ENCODE assay signal across 26 mouse cellular contexts in the genomic region with DNA sequence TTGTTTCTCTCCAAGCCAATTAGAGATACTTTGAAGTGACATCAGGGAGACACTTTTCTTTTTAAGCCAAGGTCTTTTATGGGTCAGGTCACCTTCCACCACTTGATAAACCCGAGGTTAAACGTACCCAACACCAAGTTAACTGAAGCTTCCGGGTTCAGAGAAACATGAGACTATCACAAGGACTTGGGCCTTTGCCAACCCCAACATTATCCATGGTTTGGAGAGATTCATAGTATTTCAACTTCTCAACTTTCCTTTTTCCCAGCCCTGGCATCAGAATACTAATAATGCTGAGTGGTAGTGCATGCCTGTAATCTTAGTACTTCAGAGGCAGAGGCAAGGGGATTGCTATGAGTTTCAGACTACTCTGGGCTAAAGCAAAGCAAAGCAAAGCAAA. TPM values are rescaled to one million over a fixed set of nuclear protein-coding genes. Genes with fewer than 3 reads are reported as not detected.
DNase-seq lines count a peak whose midpoint lies in the region; ATAC-seq and TF ChIP-seq lines count a peak whose summit lies in the region.
"Had no signal": no experiment of that assay in that cellular context is flagged by ENCODE, and none has a peak within 500 bp of the region (broad histone marks: within the 10 kb centered on the region; RNA-seq: fewer than 3 reads in every experiment).

No protein-coding gene starts in this region.

- no peak overlapping the region for H3K4me2 ChIP-seq in lung, embryonic 14.5 days
- no peak overlapping the region for H3K4me2 ChIP-seq in forebrain, embryonic 14.5 days (ENCODE audit: low read length)
- H3K4me2 ChIP-seq: forebrain, embryonic 15.5 days; heart, embryonic 12.5 days; hindbrain, embryonic 13.5 days; midbrain, embryonic 11.5 days; stomach, embryonic 15.5 days had no signal

- WGBS in lung, embryonic 14.5 days, result 53% methylated on average over 3 of the region's 3 CpGs
- 86% methylated on average over 3 of the region's 3 CpGs for WGBS in forebrain, embryonic 14.5 days

- no peak for TF ChIP-seq EP300 in MEL (IDR thresholded peaks at IDR 0.05; ENCODE audit: low read depth in 1 of 2, low read length in 2 of 2)

- peak; percentile 5 for DNase-seq in kidney, adult 9 months
- DNase-seq in kidney, adult 8-10 months, result no peak
- peak; percentile 46 for DNase-seq in lung, embryonic 14.5 days
- DNase-seq in lung, adult 18-20 months, result no peak
- peak; percentile 23 for DNase-seq in 3T3-L1 (ENCODE audit: low read depth, low spot score)
- peak; percentile 9 for DNase-seq in MEL (ENCODE audit: low read depth, low spot score)
- DNase-seq in forebrain, embryonic 14.5 days (ENCODE audit: low spot score), result no peak
- DNase-seq: cerebellum, adult 8-10 months; cerebellum, postnatal 25 days; heart, adult 2 months; heart, postnatal 4 days; kidney, adult 18-20 months; lung, postnatal 14 days; right cerebral cortex, postnatal 25 days; thymus, adult 18-20 months had no signal

- no peaks in the 10 kb centered on the region for H3K79me2 ChIP-seq in MEL (ENCODE audit: control insufficient read depth, insufficient read depth, low read length, poor library complexity)

- no peaks in the 10 kb centered on the region for H3K9me3 ChIP-seq in lung, embryonic 14.5 days (ENCODE audit: low read depth, low read length)
- H3K9me3 ChIP-seq in MEL (replicated peaks; ENCODE audit: insufficient read depth, low read length), result no peaks in the 10 kb centered on the region
- H3K9me3 ChIP-seq in forebrain, embryonic 14.5 days (replicated peaks; ENCODE audit: control insufficient read depth, low read length), result no peaks in the 10 kb centered on the region
- H3K9me3 ChIP-seq: forebrain, embryonic 15.5 days; heart, embryonic 12.5 days; hindbrain, embryonic 13.5 days; stomach, embryonic 15.5 days had no signal

- no peak overlapping the region for H3K9ac ChIP-seq in lung, embryonic 14.5 days
- no peak overlapping the region for H3K9ac ChIP-seq in MEL (ENCODE audit: control insufficient read depth, low read depth, low read length, poor library complexity, severe bottlenecking)
- H3K9ac ChIP-seq in forebrain, embryonic 14.5 days (ENCODE audit: low read length), result no peak overlapping the region
- H3K9ac ChIP-seq: forebrain, embryonic 15.5 days; heart, embryonic 12.5 days; hindbrain, embryonic 13.5 days; liver, embryonic 14.5 days; stomach, embryonic 15.5 days had no signal

- no peaks in the 10 kb centered on the region for H3K4me1 ChIP-seq in lung, embryonic 14.5 days (ENCODE audit: insufficient read depth)
- peaks cover 0 to 15% of the 10 kb centered on the region in 2 experiments; a peak in 2 of 4 replicates for H3K4me1 ChIP-seq in MEL (ENCODE audit: control insufficient read depth in 1 of 2, insufficient read depth in 2 of 2, low read length in 2 of 2)
- H3K4me1 ChIP-seq in forebrain, embryonic 14.5 days (ENCODE audit: control insufficient read depth, insufficient read depth, low read length), result no peaks in the 10 kb centered on the region
- H3K4me1 ChIP-seq: forebrain, embryonic 15.5 days; heart, embryonic 12.5 days; hindbrain, embryonic 13.5 days; stomach, embryonic 15.5 days had no signal

- TF ChIP-seq CTCF in lung, embryonic 14.5 days (IDR thresholded peaks at IDR 0.05; ENCODE audit: low read depth), result no peak
- TF ChIP-seq CTCF in MEL (IDR thresholded peaks at IDR 0.05 in 2 of 3, conservative IDR thresholded peaks at IDR 0.05 in 1 of 3; ENCODE audit: control insufficient read depth in 1 of 3, insufficient read depth in 1 of 3, low read depth in 2 of 3, low read length in 3 of 3, poor library complexity in 1 of 3, severe bottlenecking in 1 of 3), result no peak

- ATAC-seq in lung, embryonic 14.5 days (ENCODE audit: insufficient read depth), result no peak
- ATAC-seq in forebrain, embryonic 14.5 days, result no peak
- ATAC-seq: forebrain, embryonic 15.5 days; inflammation-experienced regulatory T-cells, adult 6 months; midbrain, embryonic 16.5 days; Patski had no signal

- no peak for TF ChIP-seq RAD21 in MEL (IDR thresholded peaks at IDR 0.05; ENCODE audit: low read depth, low read length)

- no peak overlapping the region for H3K4me3 ChIP-seq in lung, embryonic 14.5 days (ENCODE audit: low read depth, low read length)
- no peak overlapping the region for H3K4me3 ChIP-seq in MEL (ENCODE audit: control insufficient read depth in 1 of 2, insufficient read depth in 1 of 2, low read depth in 2 of 2, low read length in 2 of 2)
- no peak overlapping the region for H3K4me3 ChIP-seq in forebrain, embryonic 14.5 days (ENCODE audit: low read depth, low read length)
- H3K4me3 ChIP-seq: forebrain, embryonic 15.5 days; heart, adult 2 months; heart, embryonic 12.5 days; hindbrain, embryonic 13.5 days; stomach, embryonic 15.5 days had no signal

- TF ChIP-seq POLR2A in MEL (IDR thresholded peaks at IDR 0.05; ENCODE audit: control insufficient read depth in 1 of 2, insufficient read depth in 1 of 2, low read depth in 1 of 2, low read length in 2 of 2, poor library complexity in 1 of 2), result no peak

- H3K27ac ChIP-seq in lung, embryonic 14.5 days (ENCODE audit: low read depth), result no peak overlapping the region; the same call in 1 of the 2 replicates
- H3K27ac ChIP-seq in MEL (ENCODE audit: control insufficient read depth, low read depth, low read length), result no peak overlapping the region
- H3K27ac ChIP-seq in forebrain, embryonic 14.5 days (ENCODE audit: low read depth, low read length), result no peak overlapping the region
- H3K27ac ChIP-seq: forebrain, embryonic 15.5 days; heart, adult 2 months; hindbrain, embryonic 13.5 days; liver, embryonic 14.5 days had no signal

- no peaks in the 10 kb centered on the region for H3K36me3 ChIP-seq in lung, embryonic 14.5 days (ENCODE audit: insufficient read depth)
- H3K36me3 ChIP-seq in MEL (ENCODE audit: control insufficient read depth in 1 of 2, insufficient read depth in 2 of 2, low read length in 2 of 2), result no peaks in the 10 kb centered on the region; a peak in 1 of 4 replicates
- no peaks in the 10 kb centered on the region for H3K36me3 ChIP-seq in forebrain, embryonic 14.5 days (ENCODE audit: control insufficient read depth, insufficient read depth, low read length)
- H3K36me3 ChIP-seq: forebrain, embryonic 15.5 days; heart, embryonic 12.5 days; hindbrain, embryonic 13.5 days; stomach, embryonic 15.5 days had no signal

- no peaks in the 10 kb centered on the region for H3K27me3 ChIP-seq in lung, embryonic 14.5 days (ENCODE audit: insufficient read depth, low read length)
- no peaks in the 10 kb centered on the region for H3K27me3 ChIP-seq in MEL (ENCODE audit: control insufficient read depth in 1 of 2, insufficient read depth in 2 of 2, low read length in 2 of 2)
- H3K27me3 ChIP-seq in forebrain, embryonic 14.5 days (replicated peaks; ENCODE audit: control insufficient read depth, insufficient read depth, low read length), result no peaks in the 10 kb centered on the region
- H3K27me3 ChIP-seq: forebrain, embryonic 15.5 days; hindbrain, embryonic 13.5 days; Patski; stomach, embryonic 15.5 days had no signal

TF ChIP-seq in MEL, 35 proteins besides CTCF, POLR2A, EP300 and RAD21:
- TF ChIP-seq USF1 (IDR thresholded peaks at IDR 0.05; ENCODE audit: low read depth, low read length) (no peak), MAX (IDR thresholded peaks at IDR 0.05; ENCODE audit: low read length) (no peak), MAFK (IDR thresholded peaks at IDR 0.05; ENCODE audit: borderline replicate concordance, low read depth, low read length) (no peak), ETS1 (IDR thresholded peaks at IDR 0.05; ENCODE audit: low read depth, low read length) (no peak), NRF1 (IDR thresholded peaks at IDR 0.05; ENCODE audit: insufficient read depth, low read depth, low read length, poor library complexity, severe bottlenecking) (no peak)
TF ChIP-seq in MEL: peak in this region for 0.

RNA-seq across cellular contexts. Expression of gene Myh11, which starts 49.1 kb away (rescaled TPM):
- polyA plus RNA-seq in lung, embryonic 14.5 days (2014; fragmentation: Nextera tagmentation; extraction: Ambion mirVana), result 67.4 and 69.8 TPM in 2 replicates
- 0.03 TPM in 1 of 2 replicates, not detected in the other for total RNA-seq in MEL (2012; rRNA removed)
- polyA plus RNA-seq in MEL (2012; ENCODE audit: insufficient read depth in 1 of 2, insufficient read length in 2 of 2, low read depth in 1 of 2, low replicate concordance in 2 of 2, missing spikeins in 1 of 2), result under 1 TPM in 1 of 2 experiments, not detected in 1; 0.01 TPM
- polyA plus RNA-seq in forebrain, embryonic 14.5 days (2014; fragmentation: Nextera tagmentation; extraction: Ambion mirVana), result 0.28 and 0.40 TPM in 2 replicates
- total RNA-seq: megakaryocyte, adult 5-6 weeks; neutrophil, adult 5-6 weeks had no signal

Comparison
In these comparisons a context has a peak if more than half of its experiments do, and no peak if none do; other contexts are left out.
1. DNase-seq: peak in kidney, adult 9 months (single experiment), lung, embryonic 14.5 days (single experiment), 3T3-L1 (single experiment) and MEL (single experiment); none in kidney, adult 8-10 months (0 of 2), lung, adult 18-20 months (0 of 2) and forebrain, embryonic 14.5 days (single experiment).
2. RNA of gene Myh11, which starts 49.1 kb away (polyA plus RNA-seq): 67.4 to 69.8 TPM in lung, embryonic 14.5 days; 0.28 to 0.40 TPM in forebrain, embryonic 14.5 days and 0.01 TPM in MEL; every median in the first group is over 10 times any median in the second.